Mouse (Mus musculus) stomach, postnatal 0 days (tissue): Measurements from ENCODE around the gene Itpk1.

Experiments
- CTCF ChIP-seq: IDR thresholded peaks from 2 replicates; pipeline ENCODE4 v1.5.1; 2016; ENCODE audit warnings: antibody characterized with exemption, low read depth, mild to moderate bottlenecking, moderate library complexity
- EP300 ChIP-seq: optimal IDR thresholded peaks from 2 replicates; pipeline ENCODE3; 2016; ENCODE audit warnings: antibody characterized with exemption

GRCm38 (mm10) chr12:102647839-102648564 lies 56.7 kb downstream of the Itpk1 start:
- TF ChIP-seq CTCF (no peak), EP300 (no peak)
